Mouse (Mus musculus) liver, adult 2 months (tissue): Measurements from ENCODE around the gene Lzts2.

Experiments
- CTCF ChIP-seq: fragments of 200-500 bp; IDR thresholded peaks from 2 replicates; pipeline ENCODE4 v1.5.1; 2011; ENCODE audit warnings: low read depth, low read length, control low read depth
- POLR2A ChIP-seq: fragments of 200-500 bp; IDR thresholded peaks from 2 replicates; pipeline ENCODE4 v1.6.1; 2011; ENCODE audit warnings: low read length, control low read depth; ENCODE audit not compliant: insufficient read depth; ENCODE audit errors: extremely low read depth

DNA sequence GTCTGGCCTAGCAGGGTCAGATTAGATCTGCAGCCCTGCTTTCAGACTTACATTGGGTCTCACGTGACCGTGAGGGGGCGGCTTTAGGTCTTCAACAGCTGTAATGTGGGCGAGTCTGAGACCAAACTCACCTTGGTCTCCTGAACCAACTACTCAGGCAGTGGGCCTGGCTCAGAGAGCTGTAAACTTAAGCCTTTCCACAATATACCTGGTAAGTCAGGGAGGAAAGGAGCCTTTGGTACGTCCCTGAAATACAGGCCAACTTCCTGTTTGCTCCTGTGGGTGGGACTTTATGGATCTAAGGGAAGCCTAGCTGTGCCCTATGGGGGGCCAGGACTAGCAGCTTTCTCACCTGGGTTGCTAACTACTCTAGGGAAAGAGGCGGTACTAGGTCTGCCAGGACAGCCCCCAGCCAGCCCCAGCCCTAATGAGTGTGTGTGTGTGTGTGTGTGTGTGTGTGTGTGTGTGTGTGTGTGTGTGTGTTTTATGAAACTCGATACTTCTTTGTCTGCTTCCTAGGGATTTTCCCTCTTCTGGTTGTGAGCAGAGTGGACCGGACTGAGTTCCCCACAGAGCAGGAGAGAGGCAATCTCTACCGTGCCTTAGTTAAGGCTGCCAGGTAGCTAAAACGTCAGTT, at the start of gene Lzts2:
- TF ChIP-seq CTCF (no peak), POLR2A (no peak)
